In genomic region chr19:40247268-40247666, GRCm38 (mm10) we compare ENCODE assay signal across 13 mouse cellular contexts. TPM values are rescaled to one million over a fixed set of nuclear protein-coding genes. Genes with fewer than 3 reads are reported as not detected.
DNase-seq lines count a peak whose midpoint lies in the region; ATAC-seq lines count a peak whose summit lies in the region.
"Had no signal": no experiment of that assay in that cellular context is flagged by ENCODE, and none has a peak within 500 bp of the region (broad histone marks: within the 10 kb centered on the region; RNA-seq: fewer than 3 reads in every experiment).

No protein-coding gene starts in this region.

- WGBS in forebrain, embryonic 14.5 days, result 9% methylated on average over 5 of the region's 5 CpGs
- WGBS in forebrain, embryonic 16.5 days, result 15% methylated on average over 5 of the region's 5 CpGs
- 26% methylated on average over 5 of the region's 5 CpGs for WGBS in heart, embryonic 12.5 days
- 35% methylated on average over 5 of the region's 5 CpGs for WGBS in stomach, embryonic 15.5 days

- no peaks in the 10 kb centered on the region for H3K27me3 ChIP-seq in forebrain, embryonic 14.5 days (replicated peaks; ENCODE audit: control insufficient read depth, insufficient read depth, low read length)
- no peaks in the 10 kb centered on the region for H3K27me3 ChIP-seq in forebrain, embryonic 16.5 days (replicated peaks; ENCODE audit: control insufficient read depth, insufficient read depth, low read length)
- no peaks in the 10 kb centered on the region for H3K27me3 ChIP-seq in heart, embryonic 12.5 days (replicated peaks)
- H3K27me3 ChIP-seq in stomach, embryonic 15.5 days (replicated peaks), result no peaks in the 10 kb centered on the region

- H3K4me3 ChIP-seq in forebrain, embryonic 14.5 days (ENCODE audit: low read depth, low read length), result no peak overlapping the region
- no peak overlapping the region for H3K4me3 ChIP-seq in forebrain, embryonic 16.5 days (replicated peaks; ENCODE audit: low read length)
- H3K4me3 ChIP-seq in heart, embryonic 12.5 days, result no peak overlapping the region
- H3K4me3 ChIP-seq in stomach, embryonic 15.5 days (replicated peaks), result no peak overlapping the region

- H3K27ac ChIP-seq in forebrain, embryonic 14.5 days (ENCODE audit: low read depth, low read length), result no peak overlapping the region
- H3K27ac ChIP-seq in forebrain, embryonic 16.5 days (ENCODE audit: low read length), result no peak overlapping the region
- H3K27ac ChIP-seq in heart, embryonic 12.5 days (ENCODE audit: poor library complexity, severe bottlenecking), result 0 out of 2 replicates have a peak overlapping the region, but pooled peaks have one; percentile 11
- H3K27ac ChIP-seq in stomach, embryonic 15.5 days, result no peak overlapping the region
- H3K27ac ChIP-seq: liver, embryonic 14.5 days had no signal

- H3K9ac ChIP-seq in forebrain, embryonic 14.5 days (ENCODE audit: low read length), result no peak overlapping the region
- H3K9ac ChIP-seq in forebrain, embryonic 16.5 days (replicated peaks; ENCODE audit: low read depth, low read length), result no peak overlapping the region
- no peak overlapping the region for H3K9ac ChIP-seq in heart, embryonic 12.5 days
- no peak overlapping the region for H3K9ac ChIP-seq in stomach, embryonic 15.5 days
- H3K9ac ChIP-seq: liver, embryonic 14.5 days had no signal

- H3K36me3 ChIP-seq in forebrain, embryonic 14.5 days (ENCODE audit: control insufficient read depth, insufficient read depth, low read length), result no peaks in the 10 kb centered on the region
- no peaks in the 10 kb centered on the region for H3K36me3 ChIP-seq in forebrain, embryonic 16.5 days (ENCODE audit: control insufficient read depth, insufficient read depth)
- peaks cover 34% of the 10 kb centered on the region for H3K36me3 ChIP-seq in heart, embryonic 12.5 days
- H3K36me3 ChIP-seq in stomach, embryonic 15.5 days, result 0 out of 2 replicates have a peak, but pooled peaks cover 4% of the 10 kb centered on the region

- H3K4me2 ChIP-seq in forebrain, embryonic 14.5 days (ENCODE audit: low read length), result no peak overlapping the region
- H3K4me2 ChIP-seq in forebrain, embryonic 16.5 days (ENCODE audit: low read length), result no peak overlapping the region
- H3K4me2 ChIP-seq in heart, embryonic 12.5 days, result no peak overlapping the region
- no peak overlapping the region for H3K4me2 ChIP-seq in stomach, embryonic 15.5 days

- H3K9me3 ChIP-seq in forebrain, embryonic 14.5 days (replicated peaks; ENCODE audit: control insufficient read depth, low read length), result no peaks in the 10 kb centered on the region
- H3K9me3 ChIP-seq in forebrain, embryonic 16.5 days (ENCODE audit: control insufficient read depth, low read length), result no peaks in the 10 kb centered on the region
- no peaks in the 10 kb centered on the region for H3K9me3 ChIP-seq in heart, embryonic 12.5 days (replicated peaks)
- H3K9me3 ChIP-seq in stomach, embryonic 15.5 days, result no peaks in the 10 kb centered on the region

- ATAC-seq in forebrain, embryonic 14.5 days, result no peak
- ATAC-seq in forebrain, embryonic 16.5 days, result no peak
- ATAC-seq in heart, embryonic 12.5 days (ENCODE audit: insufficient number of reproducible peaks, low FRiP score), result no peak
- peak; percentile 88 for ATAC-seq in stomach, embryonic 15.5 days (ENCODE audit: insufficient read depth, low FRiP score, low read depth)
- ATAC-seq: midbrain, embryonic 16.5 days had no signal

- DNase-seq in forebrain, embryonic 14.5 days (ENCODE audit: low spot score), result peak; percentile 36
- peak; percentile 80 for DNase-seq in lung, postnatal 25 days (ENCODE audit: low spot score)
- DNase-seq in lung, postnatal 10 days, result no peak
- DNase-seq in urinary bladder, adult 2 months (ENCODE audit: low spot score), result no peak
- DNase-seq in left cerebral cortex, adult 8-10 months (ENCODE audit: low spot score in 2 of 2), result no peak
- DNase-seq: B cell, adult 2 months; kidney, adult 8-10 months; thymus, adult 18-20 months had no signal

- no peaks in the 10 kb centered on the region for H3K4me1 ChIP-seq in forebrain, embryonic 14.5 days (ENCODE audit: control insufficient read depth, insufficient read depth, low read length)
- no peaks in the 10 kb centered on the region for H3K4me1 ChIP-seq in forebrain, embryonic 16.5 days (replicated peaks; ENCODE audit: control insufficient read depth, insufficient read depth, low read length)
- H3K4me1 ChIP-seq in heart, embryonic 12.5 days (replicated peaks), result peaks cover 39% of the 10 kb centered on the region
- no peaks in the 10 kb centered on the region for H3K4me1 ChIP-seq in stomach, embryonic 15.5 days

RNA-seq across cellular contexts. Expression of gene Pdlim1, which starts 24.4 kb away (rescaled TPM):
- 20.1 and 30.1 TPM in 2 replicates for polyA plus RNA-seq in forebrain, embryonic 14.5 days (2014; fragmentation: Nextera tagmentation; extraction: Ambion mirVana)
- 12.5 and 18.3 TPM in 2 replicates for polyA plus RNA-seq in forebrain, embryonic 16.5 days (2015; fragmentation: Nextera tagmentation; extraction: Ambion mirVana)
- 311 and 316 TPM in 2 replicates for polyA plus RNA-seq in heart, embryonic 12.5 days (2016; fragmentation: Nextera tagmentation; extraction: Ambion mirVana)
- 192 and 198 TPM in 2 replicates for polyA plus RNA-seq in stomach, embryonic 15.5 days (2015; fragmentation: Nextera tagmentation; extraction: Ambion mirVana)
- 79.7 and 89.7 TPM in 2 replicates for polyA plus RNA-seq in urinary bladder, adult 2 months (2012; rRNA removed)
- 10 to 100 TPM; 20.7 to 25.3 (median 21.6) TPM for total RNA-seq in left cerebral cortex, adult 8-10 months (2022)

Comparison
In these comparisons a context has a peak if more than half of its experiments do, and no peak if none do; other contexts are left out.
1. DNase-seq: peak in forebrain, embryonic 14.5 days (single experiment) and lung, postnatal 25 days (single experiment); none in lung, postnatal 10 days (single experiment), urinary bladder, adult 2 months (single experiment) and left cerebral cortex, adult 8-10 months (0 of 2).